Mouse (Mus musculus): ENCODE measurements at regions not wholly inside any gene's neighbourhood (a gene's known extent, or its start where the extent isn't known, plus 50 kb on each side); places are given as distances from the start of the nearest gene placed in this dataset.

- no peak for DNase-seq (ENCODE audit: low spot score in 2 of 2)
- intact Hi-C loops (cut with DNase I), result no loop called here
Measured at GRCm38 (mm10) chr5:148713796-148714195, 161.2 kb upstream of the Ubl3 start.

- no peak for DNase-seq (ENCODE audit: low spot score in 2 of 2)
- intact Hi-C loops (cut with DNase I), result no loop called here
Measured at GRCm38 (mm10) chr5:148713039-148713438, 160.4 kb upstream of the Ubl3 start.

GRCm38 (mm10) chr5:148711570-148711969 is 159.0 kb upstream of the Ubl3 start:
- intact Hi-C loops (cut with DNase I), result no loop called here
- no peak for DNase-seq (ENCODE audit: low spot score in 2 of 2)

GRCm38 (mm10) chr5:148709111-148709771 is 156.7 kb upstream of the Ubl3 start:
- intact Hi-C loops (cut with DNase I), result no loop called here
- DNase-seq (ENCODE audit: low spot score in 2 of 2), result peak in 1 of 2 experiments; percentile 26

GRCm38 (mm10) chr5:148708014-148708741 is 155.6 kb upstream of the Ubl3 start:
- DNase-seq (ENCODE audit: low spot score in 2 of 2), result no peak
- intact Hi-C loops (cut with DNase I), result no loop called here

GRCm38 (mm10) chr5:148707335-148707734 is 154.7 kb upstream of the Ubl3 start:
- peak; percentile 33 to 47 for DNase-seq (ENCODE audit: low spot score in 2 of 2)
- intact Hi-C loops (cut with DNase I), result no loop called here

GRCm38 (mm10) chr5:148706323-148707120 is 153.9 kb upstream of the Ubl3 start:
- intact Hi-C loops (cut with DNase I), result no loop called here
- DNase-seq (ENCODE audit: low spot score in 2 of 2), result no peak

GRCm38 (mm10) chr5:148704769-148705168 is 152.2 kb upstream of the Ubl3 start:
- intact Hi-C loops (cut with DNase I), result no loop called here
- no peak for DNase-seq (ENCODE audit: low spot score in 2 of 2)

- intact Hi-C loops (cut with DNase I), result no loop called here
- no peak for DNase-seq (ENCODE audit: low spot score in 2 of 2)
Measured at GRCm38 (mm10) chr5:148701859-148702258, 149.3 kb upstream of the Ubl3 start.

- no peak for DNase-seq (ENCODE audit: low spot score in 2 of 2)
- intact Hi-C loops (cut with DNase I), result no loop called here
Measured at GRCm38 (mm10) chr5:148701001-148701400, 148.4 kb upstream of the Ubl3 start.

- intact Hi-C loops (cut with DNase I), result no loop called here
- no peak for DNase-seq (ENCODE audit: low spot score in 2 of 2)
Measured at GRCm38 (mm10) chr5:148700240-148700639, 147.7 kb upstream of the Ubl3 start.

- intact Hi-C loops (cut with DNase I), result loop anchor here (5.0 kb wide), 1 partner anchor 145 kb away; the partner anchor contains the start of gene Ubl3
- DNase-seq (ENCODE audit: low spot score in 2 of 2), result no peak
Measured at GRCm38 (mm10) chr5:148697631-148698368, 145.2 kb upstream of the Ubl3 start.

- intact Hi-C loops (cut with DNase I), result no loop called here
- DNase-seq (ENCODE audit: low spot score in 2 of 2), result no peak
Measured at GRCm38 (mm10) chr5:148694352-148694751, 141.8 kb upstream of the Ubl3 start.

- intact Hi-C loops (cut with DNase I), result no loop called here
- DNase-seq (ENCODE audit: low spot score in 2 of 2), result no peak
Measured at GRCm38 (mm10) chr5:148691486-148691885, 138.9 kb upstream of the Ubl3 start.

- intact Hi-C loops (cut with DNase I), result no loop called here
- DNase-seq (ENCODE audit: low spot score in 2 of 2), result peak; percentile 40 to 63
Measured at GRCm38 (mm10) chr5:148690823-148691197, 138.2 kb upstream of the Ubl3 start.

- intact Hi-C loops (cut with DNase I), result no loop called here
- no peak for DNase-seq (ENCODE audit: low spot score in 2 of 2)
Measured at GRCm38 (mm10) chr5:148690158-148690822, 137.7 kb upstream of the Ubl3 start.

GRCm38 (mm10) chr5:148689297-148689696 is 136.7 kb upstream of the Ubl3 start:
- intact Hi-C loops (cut with DNase I), result no loop called here
- no peak for DNase-seq (ENCODE audit: low spot score in 2 of 2)

- intact Hi-C loops (cut with DNase I), result no loop called here
- no peak for DNase-seq (ENCODE audit: low spot score in 2 of 2)
Measured at GRCm38 (mm10) chr5:148688501-148688900, 135.9 kb upstream of the Ubl3 start.

GRCm38 (mm10) chr5:148687827-148688226 is 135.2 kb upstream of the Ubl3 start:
- DNase-seq (ENCODE audit: low spot score in 2 of 2), result no peak
- intact Hi-C loops (cut with DNase I), result no loop called here

Measured in left cerebral cortex, postnatal 14 days (tissue).